Mouse (Mus musculus): ENCODE measurements around the gene Itga6. TPM values are rescaled to one million over a fixed set of nuclear protein-coding genes. Genes with fewer than 3 reads are reported as not detected.
"Not testable (repeated sequence)": the region's sequence is repeated elsewhere in the genome, so short reads cannot be mapped to it uniquely, and the experiment has no call there.

The Itga6 gene
- polyA plus RNA-seq, 1 experiment from 2014 or later: 51.6 TPM

DNA sequence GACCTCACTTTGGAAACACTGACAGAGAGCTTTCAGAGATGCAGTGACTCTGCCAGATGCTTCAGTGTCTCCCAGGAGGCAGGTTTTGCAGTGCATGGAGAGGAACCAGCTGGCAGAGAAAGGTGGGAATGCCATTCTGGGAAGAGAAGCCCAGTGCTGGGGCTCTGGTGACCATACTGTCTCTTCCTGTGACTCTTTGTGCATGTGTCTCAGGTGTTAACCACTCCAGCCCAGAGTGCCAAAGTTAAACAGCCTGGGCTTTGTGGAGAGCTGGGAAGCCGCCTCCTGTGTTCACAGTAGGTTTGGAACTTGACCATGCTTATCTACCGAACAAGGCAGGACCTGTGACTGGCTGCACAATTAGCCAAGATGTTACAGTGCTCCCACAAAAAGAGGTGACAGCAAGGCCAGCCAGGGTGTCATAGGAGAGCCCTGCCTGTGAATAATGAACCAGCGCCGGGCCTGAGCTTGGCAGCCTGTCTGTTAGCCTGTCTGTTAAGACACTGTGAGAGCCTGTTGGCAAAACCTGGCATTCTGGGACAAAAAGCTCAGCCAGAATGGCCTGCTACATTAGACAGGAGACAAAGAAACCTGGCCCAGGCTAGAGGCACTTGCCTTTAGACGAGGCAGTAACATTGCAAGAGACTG is 25.9 kb upstream of the Itga6 start:
- ATAC-seq (ENCODE audit: insufficient number of reproducible peaks, low FRiP score, low TSS enrichment, low read depth): no peak
- 0 out of 2 replicates have a peak, but pooled peaks cover 3% of the 10 kb centered on the region for H3K4me1 ChIP-seq
- H3K36me3 ChIP-seq: no peaks in the 10 kb centered on the region
- 69% methylated on average over 5 of the region's 5 CpGs for WGBS
- no peak overlapping the region for H3K27ac ChIP-seq (replicated peaks)
- no peak overlapping the region for H3K9ac ChIP-seq
- no peaks in the 10 kb centered on the region for H3K27me3 ChIP-seq
- no peak overlapping the region for H3K4me2 ChIP-seq (replicated peaks)
- no peaks in the 10 kb centered on the region for H3K9me3 ChIP-seq (replicated peaks)
- no peak overlapping the region for H3K4me3 ChIP-seq (replicated peaks)

DNA sequence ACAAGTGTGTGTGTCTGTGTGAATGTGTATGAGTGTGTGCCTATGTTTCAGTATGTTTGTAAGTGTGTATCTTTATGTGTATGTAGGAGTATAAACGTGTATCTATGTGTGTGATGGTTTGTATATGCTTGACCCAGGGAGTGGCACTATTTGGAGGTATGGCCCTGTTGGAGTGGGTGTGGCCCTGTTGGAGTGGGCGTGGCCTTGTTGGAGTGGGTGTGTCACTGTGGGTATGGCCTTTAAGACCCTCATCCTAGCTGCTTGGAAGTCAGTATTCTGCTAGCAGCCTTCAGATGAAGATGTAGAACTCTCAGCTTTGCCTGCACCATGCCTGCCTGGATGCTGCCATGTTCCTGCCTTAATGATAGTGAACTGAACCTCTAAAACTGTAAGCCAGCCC is 24.9 kb upstream of the Itga6 start:
- not testable (repeated sequence) for H3K9me3 ChIP-seq (replicated peaks); H3K4me2 ChIP-seq (replicated peaks); ATAC-seq (ENCODE audit: insufficient number of reproducible peaks, low FRiP score, low TSS enrichment, low read depth); H3K4me3 ChIP-seq (replicated peaks); H3K4me1 ChIP-seq; H3K27ac ChIP-seq (replicated peaks); H3K9ac ChIP-seq; H3K27me3 ChIP-seq; H3K36me3 ChIP-seq
- WGBS: 64% methylated on average over 2 of the region's 2 CpGs

DNA sequence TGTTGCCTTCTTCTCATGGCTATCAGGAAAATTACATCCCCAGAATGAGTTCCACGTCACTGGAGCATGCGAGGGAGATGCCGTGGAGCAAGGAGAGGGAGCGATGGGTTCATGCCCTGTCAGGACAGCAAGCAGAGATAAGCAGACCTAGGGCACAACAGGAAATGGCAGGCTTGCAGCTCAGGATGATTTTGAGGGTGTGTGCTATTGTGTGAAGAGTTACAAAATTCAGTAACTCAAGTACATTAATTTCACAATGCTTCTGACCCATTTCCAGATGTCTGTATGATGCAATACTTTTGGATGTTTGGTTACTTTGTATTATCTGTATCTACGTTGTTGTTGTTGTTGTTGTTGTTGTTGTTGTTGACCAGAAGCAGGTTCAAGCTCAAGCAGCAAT is 22.5 kb upstream of the Itga6 start:
- no peak for ATAC-seq (ENCODE audit: insufficient number of reproducible peaks, low FRiP score, low TSS enrichment, low read depth)
- Histone ChIP-seq H3K27me3 (no peaks in the 10 kb centered on the region), H3K4me1 (0 out of 2 replicates have a peak, but pooled peaks cover 3% of the 10 kb centered on the region), H3K9me3 (replicated peaks) (no peaks in the 10 kb centered on the region), H3K27ac (replicated peaks) (no peak overlapping the region), H3K4me2 (replicated peaks) (no peak overlapping the region), H3K36me3 (no peaks in the 10 kb centered on the region), H3K4me3 (replicated peaks) (no peak overlapping the region), H3K9ac (no peak overlapping the region)
- WGBS: 78% methylated on average over 5 of the region's 5 CpGs

DNA sequence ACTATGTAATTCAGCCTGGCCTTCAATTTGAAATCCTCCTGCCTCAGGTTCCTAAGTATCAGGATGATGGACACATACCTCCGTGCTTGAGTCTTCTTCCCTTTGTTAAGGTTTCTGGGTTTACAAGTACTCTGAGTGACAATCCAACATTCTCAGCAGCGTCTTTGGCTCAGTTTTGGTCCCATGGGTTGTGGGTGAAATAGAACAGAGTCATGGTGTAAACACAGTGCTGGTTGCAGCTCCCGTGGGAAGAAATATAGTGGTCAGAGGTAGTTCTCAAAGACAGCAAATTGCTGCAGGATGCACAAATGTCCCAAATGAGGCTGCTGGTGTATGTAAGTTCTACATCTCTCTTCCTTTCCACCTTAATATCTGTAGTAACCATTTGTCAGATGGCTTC is 21.8 kb upstream of the Itga6 start:
- Histone ChIP-seq H3K9ac (no peak overlapping the region), H3K9me3 (replicated peaks) (no peaks in the 10 kb centered on the region), H3K4me3 (replicated peaks) (no peak overlapping the region), H3K36me3 (no peaks in the 10 kb centered on the region), H3K27me3 (no peaks in the 10 kb centered on the region), H3K4me1 (0 out of 2 replicates have a peak, but pooled peaks cover 3% of the 10 kb centered on the region), H3K27ac (replicated peaks) (no peak overlapping the region), H3K4me2 (replicated peaks) (no peak overlapping the region)
- WGBS: 86% methylated on average over 3 of the region's 3 CpGs
- no peak for ATAC-seq (ENCODE audit: insufficient number of reproducible peaks, low FRiP score, low TSS enrichment, low read depth)

DNA sequence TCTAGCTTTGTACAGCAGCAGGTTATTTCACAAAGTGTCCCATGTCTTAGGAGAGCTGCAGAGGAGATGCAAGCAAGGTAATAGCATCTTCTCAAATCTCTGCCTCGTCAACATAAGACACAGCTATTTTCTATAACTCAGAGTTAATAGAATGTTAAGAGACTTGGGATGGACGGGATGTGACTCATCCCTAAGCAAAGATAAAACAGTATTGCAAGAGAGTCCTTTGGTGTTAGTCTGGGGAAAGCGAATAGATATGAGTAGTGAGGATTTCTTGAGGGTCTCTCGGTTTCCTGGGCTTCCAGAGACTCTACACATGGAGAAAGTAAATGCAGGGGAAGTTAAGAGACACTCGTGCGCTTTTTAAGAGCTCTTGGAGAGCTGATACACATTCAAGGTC is 21.4 kb upstream of the Itga6 start:
- no peak for ATAC-seq (ENCODE audit: insufficient number of reproducible peaks, low FRiP score, low TSS enrichment, low read depth)
- Histone ChIP-seq H3K27ac (replicated peaks) (no peak overlapping the region), H3K9me3 (replicated peaks) (no peaks in the 10 kb centered on the region), H3K27me3 (no peaks in the 10 kb centered on the region), H3K4me3 (replicated peaks) (no peak overlapping the region), H3K9ac (no peak overlapping the region), H3K36me3 (no peaks in the 10 kb centered on the region), H3K4me2 (replicated peaks) (no peak overlapping the region), H3K4me1 (0 out of 2 replicates have a peak, but pooled peaks cover 3% of the 10 kb centered on the region)
- 76% methylated on average over 6 of the region's 6 CpGs for WGBS

DNA sequence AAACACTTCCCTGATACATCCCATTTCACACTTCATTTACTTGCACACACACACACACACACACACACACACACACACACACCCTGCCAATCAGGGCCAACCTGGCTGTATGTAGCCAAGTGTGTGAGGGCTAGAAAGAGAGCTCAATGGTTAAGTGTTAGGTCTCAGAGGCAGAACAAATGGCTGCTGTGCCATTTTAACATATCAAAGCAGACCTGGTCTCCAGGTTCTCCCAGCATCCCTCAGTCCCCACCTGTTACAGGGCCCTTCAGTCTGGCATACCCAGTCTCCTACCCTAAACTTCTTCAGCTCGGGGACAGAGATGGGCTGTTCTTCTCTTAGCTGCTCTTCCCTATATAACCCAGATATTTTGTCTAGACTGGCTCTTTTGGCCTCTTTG is 20.0 kb upstream of the Itga6 start:
- H3K9me3 ChIP-seq (replicated peaks): no peaks in the 10 kb centered on the region
- no peaks in the 10 kb centered on the region for H3K27me3 ChIP-seq
- no peak overlapping the region for H3K4me2 ChIP-seq (replicated peaks)
- no peak overlapping the region for H3K4me3 ChIP-seq (replicated peaks)
- H3K4me1 ChIP-seq: no peaks in the 10 kb centered on the region
- no peaks in the 10 kb centered on the region for H3K36me3 ChIP-seq
- no peak overlapping the region for H3K27ac ChIP-seq (replicated peaks)
- H3K9ac ChIP-seq: no peak overlapping the region
- 67% methylated on average over 1 of the region's 1 CpGs for WGBS
- no peak for ATAC-seq (ENCODE audit: insufficient number of reproducible peaks, low FRiP score, low TSS enrichment, low read depth)

DNA sequence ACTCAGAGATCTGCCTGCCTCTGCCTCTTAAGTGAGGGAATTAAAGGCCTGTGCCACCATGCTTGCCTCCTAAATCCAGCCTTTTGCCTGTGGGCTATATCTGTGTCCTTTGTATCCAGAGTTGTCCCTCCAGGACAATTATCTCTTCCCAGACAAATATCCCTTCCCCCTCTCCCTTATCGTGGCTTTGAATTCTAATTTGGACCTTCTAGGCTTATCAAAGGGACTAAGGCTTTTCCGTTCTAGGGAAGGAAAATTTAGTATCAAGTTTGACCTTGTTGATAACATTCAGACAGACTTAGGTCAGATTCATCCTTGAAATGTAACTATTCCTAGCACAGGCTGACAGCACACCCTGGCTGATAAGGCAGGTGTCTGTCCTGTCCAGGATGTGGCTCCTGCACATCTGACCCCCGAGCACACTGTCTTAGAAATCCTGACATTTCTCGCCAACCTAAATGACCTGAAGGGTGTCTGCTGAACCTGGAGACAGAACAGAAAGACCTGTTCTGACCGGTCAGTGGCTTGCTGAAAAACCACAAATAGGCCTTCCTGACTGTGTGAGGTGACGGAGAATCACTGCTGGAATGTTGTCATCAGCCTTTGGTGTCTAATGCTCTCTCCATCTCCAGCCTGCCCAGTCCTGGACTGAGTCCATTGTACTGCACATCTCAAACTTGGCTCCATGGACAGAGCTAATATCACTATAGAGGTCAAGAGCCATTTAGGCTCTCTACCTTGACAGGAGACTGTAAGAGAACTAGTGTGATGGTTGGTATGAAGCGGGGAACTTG is 18.3 kb upstream of the Itga6 start:
- Histone ChIP-seq H3K9me3 (replicated peaks) (no peaks in the 10 kb centered on the region), H3K36me3 (no peaks in the 10 kb centered on the region), H3K4me2 (replicated peaks) (no peak overlapping the region), H3K27me3 (no peaks in the 10 kb centered on the region), H3K27ac (replicated peaks) (no peak overlapping the region), H3K9ac (no peak overlapping the region), H3K4me1 (peaks cover 9% of the 10 kb centered on the region; the same call in 1 of the 2 replicates), H3K4me3 (replicated peaks) (no peak overlapping the region)
- no peak for ATAC-seq (ENCODE audit: insufficient number of reproducible peaks, low FRiP score, low TSS enrichment, low read depth)
- 87% methylated on average over 7 of the region's 7 CpGs for WGBS

DNA sequence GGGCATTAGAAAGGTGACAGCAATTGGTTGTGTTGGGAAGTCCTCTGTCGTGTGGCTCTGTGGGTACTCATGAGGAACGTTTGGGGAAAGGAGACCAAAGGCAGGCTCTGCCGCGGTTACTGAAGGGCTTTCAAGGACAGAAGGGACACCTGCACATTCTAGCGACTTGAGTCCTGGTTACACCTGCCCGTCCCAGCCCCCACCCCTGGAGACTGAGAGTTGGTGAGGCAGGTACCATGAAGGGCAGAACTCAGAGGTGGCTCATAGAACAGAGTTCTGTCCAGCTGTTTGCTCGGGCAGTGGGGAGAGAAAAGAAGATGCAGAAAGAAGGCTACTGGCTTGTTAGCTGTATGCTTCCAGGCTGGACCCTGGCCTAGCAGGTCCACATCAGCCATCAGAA is 17.1 kb upstream of the Itga6 start:
- Histone ChIP-seq H3K27ac (replicated peaks) (no peak overlapping the region), H3K36me3 (no peaks in the 10 kb centered on the region), H3K4me1 (peaks cover 13% of the 10 kb centered on the region; the same call in 1 of the 2 replicates), H3K27me3 (no peaks in the 10 kb centered on the region), H3K9ac (no peak overlapping the region), H3K4me2 (replicated peaks) (no peak overlapping the region), H3K9me3 (replicated peaks) (no peaks in the 10 kb centered on the region), H3K4me3 (replicated peaks) (no peak overlapping the region)
- WGBS: 86% methylated on average over 7 of the region's 7 CpGs
- no peak for ATAC-seq (ENCODE audit: insufficient number of reproducible peaks, low FRiP score, low TSS enrichment, low read depth)

DNA sequence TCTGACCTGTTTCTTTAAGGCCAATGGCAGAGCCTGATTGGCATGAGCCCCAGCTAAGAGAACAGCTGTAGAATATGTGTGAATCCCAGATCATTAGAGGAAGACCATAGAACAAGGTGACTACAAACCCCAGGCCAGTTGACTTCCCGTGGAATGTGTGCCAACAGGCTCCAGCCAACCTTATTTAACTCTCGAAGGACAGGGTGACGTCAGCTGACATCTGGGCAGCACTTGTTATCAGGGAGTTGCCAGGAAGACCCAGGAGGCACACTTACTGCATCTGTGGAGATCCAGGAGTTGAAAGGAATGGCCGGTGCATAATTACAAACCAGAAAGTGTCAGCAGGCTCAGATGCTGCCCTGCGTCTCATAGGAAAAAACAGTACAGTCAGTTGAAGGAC is 16.6 kb upstream of the Itga6 start:
- no peak overlapping the region for H3K9ac ChIP-seq
- no peak for ATAC-seq (ENCODE audit: insufficient number of reproducible peaks, low FRiP score, low TSS enrichment, low read depth)
- no peaks in the 10 kb centered on the region for H3K9me3 ChIP-seq (replicated peaks)
- no peak overlapping the region for H3K4me2 ChIP-seq (replicated peaks)
- no peaks in the 10 kb centered on the region for H3K36me3 ChIP-seq
- H3K4me1 ChIP-seq: peaks cover 13% of the 10 kb centered on the region; the same call in 1 of the 2 replicates
- WGBS: 49% methylated on average over 5 of the region's 5 CpGs
- H3K27me3 ChIP-seq: no peaks in the 10 kb centered on the region
- no peak overlapping the region for H3K27ac ChIP-seq (replicated peaks)
- no peak overlapping the region for H3K4me3 ChIP-seq (replicated peaks)

DNA sequence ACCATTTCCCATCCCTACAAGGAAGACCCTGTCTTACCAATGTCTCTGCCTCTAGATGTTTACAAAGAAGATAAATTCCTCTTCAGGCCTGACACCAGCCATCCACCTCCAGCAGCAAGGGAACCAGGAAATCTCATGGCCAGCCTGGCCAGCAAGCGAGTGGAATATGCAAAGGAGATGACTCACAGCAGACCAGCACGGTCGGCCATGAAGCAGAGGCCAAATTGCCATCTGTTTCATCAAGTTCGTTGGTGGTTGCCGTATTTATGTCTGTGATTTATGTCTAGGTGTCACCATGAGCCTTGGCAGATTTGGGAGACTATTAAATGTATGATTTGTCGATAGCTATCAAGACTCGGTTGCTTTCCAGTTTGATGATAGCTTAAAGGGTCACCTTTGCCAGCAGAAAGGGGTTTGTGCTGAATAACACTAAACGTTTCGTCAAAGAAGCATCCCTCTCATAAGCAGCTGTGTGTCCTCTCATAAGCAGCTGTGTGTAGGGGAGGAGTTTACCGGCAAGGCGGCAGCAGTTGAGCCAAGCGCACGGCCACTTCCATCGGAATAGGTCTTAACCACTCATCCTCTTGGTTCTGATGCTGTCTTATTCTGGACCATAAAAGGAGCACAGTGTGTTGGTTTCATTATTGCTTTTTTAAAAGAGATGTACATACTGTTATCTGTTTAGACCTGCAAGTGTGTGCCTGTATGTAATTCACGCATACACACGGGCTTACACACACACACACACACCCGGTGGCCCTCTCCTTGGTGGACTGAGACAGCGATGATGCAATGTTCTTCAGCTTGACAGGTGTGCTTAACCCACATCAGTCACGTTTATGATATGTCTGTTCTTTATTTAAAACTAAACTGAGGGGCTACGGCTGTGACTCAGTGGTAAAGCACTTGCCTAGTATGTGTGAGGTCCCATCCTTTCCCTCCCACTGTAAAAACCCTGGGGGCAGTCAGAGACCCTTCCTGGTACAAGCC is 14.5 kb upstream of the Itga6 start:
- WGBS: 76% methylated on average over 20 of the region's 20 CpGs
- H3K36me3 ChIP-seq: no peaks in the 10 kb centered on the region
- H3K4me3 ChIP-seq (replicated peaks): no peak overlapping the region
- no peaks in the 10 kb centered on the region for H3K9me3 ChIP-seq (replicated peaks)
- no peak overlapping the region for H3K4me2 ChIP-seq (replicated peaks)
- H3K27me3 ChIP-seq: no peaks in the 10 kb centered on the region
- H3K4me1 ChIP-seq: peaks cover 13% of the 10 kb centered on the region; the same call in 1 of the 2 replicates
- H3K27ac ChIP-seq (replicated peaks): no peak overlapping the region
- no peak for ATAC-seq (ENCODE audit: insufficient number of reproducible peaks, low FRiP score, low TSS enrichment, low read depth)
- H3K9ac ChIP-seq: no peak overlapping the region
